Mouse (Mus musculus): ENCODE data around the gene Fgfr2. TPM values are rescaled to one million over a fixed set of nuclear protein-coding genes. Genes with fewer than 3 reads are reported as not detected.

Gene Fgfr2
- total RNA-seq, 1 experiment: 37.5 TPM

- DNase-seq (ENCODE audit: low read depth, low spot score): no peak
- H3K4me1 ChIP-seq (ENCODE audit: control insufficient read depth in 2 of 2, insufficient read depth in 2 of 2, low read length in 2 of 2, poor library complexity in 1 of 2): peaks cover 0 to 3% of the 10 kb centered on the region in 2 experiments; a peak in 1 of 4 replicates
- TF ChIP-seq ZNF384 (IDR thresholded peaks at IDR 0.05; ENCODE audit: low read depth, low read length) (no peak), HCFC1 (IDR thresholded peaks at IDR 0.05; ENCODE audit: borderline replicate concordance, insufficient read depth, low read length) (no peak), ZC3H11A (IDR thresholded peaks at IDR 0.05; ENCODE audit: borderline replicate concordance, low read depth, low read length) (no peak), CHD2 (IDR thresholded peaks at IDR 0.05; ENCODE audit: low read depth, low read length) (no peak), MAFK (IDR thresholded peaks at IDR 0.05; ENCODE audit: insufficient read depth, low read depth, low read length) (no peak)
- in situ Hi-C loops (cut with MboI; ENCODE audit: low sequenced_read_pairs in 2 of 2, unreplicated experiment in 2 of 2): no loop called here
- no peaks in the 10 kb centered on the region for H3K36me3 ChIP-seq (ENCODE audit: control insufficient read depth, insufficient read depth, low read length, poor library complexity, severe bottlenecking)
- no peaks in the 10 kb centered on the region for H3K9me3 ChIP-seq (ENCODE audit: control insufficient read depth, insufficient read depth, low read depth, low read length)
- H3K27ac ChIP-seq (ENCODE audit: insufficient read depth, low read depth, low read length, poor library complexity, severe bottlenecking): no peak overlapping the region
- H3K9ac ChIP-seq (ENCODE audit: insufficient read depth, low read depth, low read length, poor library complexity, severe bottlenecking): no peak overlapping the region
- H3K4me3 ChIP-seq (ENCODE audit: insufficient read depth in 1 of 2, low read depth in 1 of 2, low read length in 2 of 2, poor library complexity in 1 of 2, severe bottlenecking in 1 of 2): no peak overlapping the region
Observed at GRCm38 (mm10) chr7:130624299-130624698, 2498.9 kb downstream of the Fgfr2 start.

DNA sequence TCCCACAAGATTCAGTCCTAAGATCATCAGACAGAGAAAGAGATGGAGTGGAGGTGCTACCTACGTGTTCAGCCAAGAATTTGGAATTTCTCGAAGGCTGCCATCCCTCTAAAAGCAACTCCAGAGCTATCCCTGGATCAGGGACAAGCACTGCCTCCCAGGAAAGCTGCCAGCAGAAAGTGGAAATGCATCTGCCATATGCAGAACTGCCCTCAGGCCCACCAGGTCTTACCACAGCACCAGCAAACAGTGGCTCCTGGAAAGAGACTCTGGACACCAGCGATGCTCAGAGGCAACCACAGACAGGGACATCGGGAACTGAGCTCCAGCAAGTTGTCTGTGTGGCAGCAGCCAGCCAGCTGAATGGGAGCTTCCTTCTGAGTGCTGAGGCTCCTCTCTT, 2500.8 kb downstream of the Fgfr2 start:
- TF ChIP-seq ZC3H11A (IDR thresholded peaks at IDR 0.05; ENCODE audit: borderline replicate concordance, low read depth, low read length): no peak
- no peak for TF ChIP-seq MAFK (IDR thresholded peaks at IDR 0.05; ENCODE audit: insufficient read depth, low read depth, low read length)
- no peak for TF ChIP-seq ZNF384 (IDR thresholded peaks at IDR 0.05; ENCODE audit: low read depth, low read length)
- Histone ChIP-seq H3K27ac (ENCODE audit: insufficient read depth, low read depth, low read length, poor library complexity, severe bottlenecking) (no peak overlapping the region), H3K4me3 (ENCODE audit: insufficient read depth in 1 of 2, low read depth in 1 of 2, low read length in 2 of 2, poor library complexity in 1 of 2, severe bottlenecking in 1 of 2) (no peak overlapping the region), H3K36me3 (ENCODE audit: control insufficient read depth, insufficient read depth, low read length, poor library complexity, severe bottlenecking) (no peaks in the 10 kb centered on the region), H3K9me3 (ENCODE audit: control insufficient read depth, insufficient read depth, low read depth, low read length) (no peaks in the 10 kb centered on the region), H3K4me1 (ENCODE audit: control insufficient read depth in 2 of 2, insufficient read depth in 2 of 2, low read length in 2 of 2, poor library complexity in 1 of 2) (peaks cover 0 to 3% of the 10 kb centered on the region in 2 experiments; a peak in 1 of 4 replicates), H3K9ac (ENCODE audit: insufficient read depth, low read depth, low read length, poor library complexity, severe bottlenecking) (no peak overlapping the region)
- in situ Hi-C loops (cut with MboI; ENCODE audit: low sequenced_read_pairs in 2 of 2, unreplicated experiment in 2 of 2): no loop called here
- DNase-seq (ENCODE audit: low read depth, low spot score): no peak

DNA sequence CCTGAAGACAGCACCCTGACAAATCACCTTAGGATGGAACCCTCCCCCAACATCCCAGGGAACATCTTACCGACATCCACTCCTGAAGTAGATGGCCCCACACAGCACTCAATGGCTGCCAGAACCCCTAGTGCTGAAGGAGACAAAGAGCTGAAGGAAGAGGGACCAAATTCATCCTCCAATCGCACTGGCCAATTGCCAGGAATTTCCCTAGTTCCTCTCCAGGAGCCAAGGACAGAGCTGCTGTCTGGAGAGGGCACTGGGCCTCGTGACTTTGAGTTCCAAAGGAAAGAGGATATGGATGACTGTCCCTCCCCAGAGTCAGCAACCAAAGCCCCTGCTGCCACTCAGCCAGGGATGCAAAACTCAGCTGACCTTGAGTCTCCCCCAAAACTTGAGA, 2501.2 kb downstream of the Fgfr2 start:
- Histone ChIP-seq H3K9me3 (ENCODE audit: control insufficient read depth, insufficient read depth, low read depth, low read length) (no peaks in the 10 kb centered on the region), H3K4me3 (ENCODE audit: insufficient read depth in 1 of 2, low read depth in 1 of 2, low read length in 2 of 2, poor library complexity in 1 of 2, severe bottlenecking in 1 of 2) (no peak overlapping the region), H3K9ac (ENCODE audit: insufficient read depth, low read depth, low read length, poor library complexity, severe bottlenecking) (no peak overlapping the region), H3K4me1 (ENCODE audit: control insufficient read depth in 2 of 2, insufficient read depth in 2 of 2, low read length in 2 of 2, poor library complexity in 1 of 2) (peaks cover 0 to 3% of the 10 kb centered on the region in 2 experiments; a peak in 1 of 4 replicates), H3K36me3 (ENCODE audit: control insufficient read depth, insufficient read depth, low read length, poor library complexity, severe bottlenecking) (no peaks in the 10 kb centered on the region), H3K27ac (ENCODE audit: insufficient read depth, low read depth, low read length, poor library complexity, severe bottlenecking) (no peak overlapping the region)
- DNase-seq (ENCODE audit: low read depth, low spot score): no peak
- TF ChIP-seq ZC3H11A (IDR thresholded peaks at IDR 0.05; ENCODE audit: borderline replicate concordance, low read depth, low read length): no peak
- no peak for TF ChIP-seq ZNF384 (IDR thresholded peaks at IDR 0.05; ENCODE audit: low read depth, low read length)
- no peak for TF ChIP-seq HCFC1 (IDR thresholded peaks at IDR 0.05; ENCODE audit: borderline replicate concordance, insufficient read depth, low read length)
- TF ChIP-seq MAFK (IDR thresholded peaks at IDR 0.05; ENCODE audit: insufficient read depth, low read depth, low read length): no peak
- TF ChIP-seq CHD2 (IDR thresholded peaks at IDR 0.05; ENCODE audit: low read depth, low read length): no peak
- in situ Hi-C loops (cut with MboI; ENCODE audit: low sequenced_read_pairs in 2 of 2, unreplicated experiment in 2 of 2): no loop called here

- H3K9me3 ChIP-seq (ENCODE audit: control insufficient read depth, insufficient read depth, low read depth, low read length): no peaks in the 10 kb centered on the region
- in situ Hi-C loops (cut with MboI; ENCODE audit: low sequenced_read_pairs in 2 of 2, unreplicated experiment in 2 of 2): no loop called here
- no peaks in the 10 kb centered on the region for H3K36me3 ChIP-seq (ENCODE audit: control insufficient read depth, insufficient read depth, low read length, poor library complexity, severe bottlenecking)
- no peak overlapping the region for H3K4me3 ChIP-seq (ENCODE audit: insufficient read depth in 1 of 2, low read depth in 1 of 2, low read length in 2 of 2, poor library complexity in 1 of 2, severe bottlenecking in 1 of 2)
- H3K9ac ChIP-seq (ENCODE audit: insufficient read depth, low read depth, low read length, poor library complexity, severe bottlenecking): no peak overlapping the region
- peaks cover 0 to 3% of the 10 kb centered on the region in 2 experiments; a peak in 1 of 4 replicates for H3K4me1 ChIP-seq (ENCODE audit: control insufficient read depth in 2 of 2, insufficient read depth in 2 of 2, low read length in 2 of 2, poor library complexity in 1 of 2)
- no peak for DNase-seq (ENCODE audit: low read depth, low spot score)
- TF ChIP-seq MAFK (IDR thresholded peaks at IDR 0.05; ENCODE audit: insufficient read depth, low read depth, low read length) (no peak), ZNF384 (IDR thresholded peaks at IDR 0.05; ENCODE audit: low read depth, low read length) (no peak), HCFC1 (IDR thresholded peaks at IDR 0.05; ENCODE audit: borderline replicate concordance, insufficient read depth, low read length) (no peak), CHD2 (IDR thresholded peaks at IDR 0.05; ENCODE audit: low read depth, low read length) (no peak), ZC3H11A (IDR thresholded peaks at IDR 0.05; ENCODE audit: borderline replicate concordance, low read depth, low read length) (no peak)
- H3K27ac ChIP-seq (ENCODE audit: insufficient read depth, low read depth, low read length, poor library complexity, severe bottlenecking): no peak overlapping the region
Observed at GRCm38 (mm10) chr7:130621068-130621467, 2502.1 kb downstream of the Fgfr2 start.

- no peak for DNase-seq (ENCODE audit: low read depth, low spot score)
- Histone ChIP-seq H3K9ac (ENCODE audit: insufficient read depth, low read depth, low read length, poor library complexity, severe bottlenecking) (no peak overlapping the region), H3K9me3 (ENCODE audit: control insufficient read depth, insufficient read depth, low read depth, low read length) (no peaks in the 10 kb centered on the region), H3K4me3 (ENCODE audit: insufficient read depth in 1 of 2, low read depth in 1 of 2, low read length in 2 of 2, poor library complexity in 1 of 2, severe bottlenecking in 1 of 2) (no peak overlapping the region), H3K36me3 (ENCODE audit: control insufficient read depth, insufficient read depth, low read length, poor library complexity, severe bottlenecking) (no peaks in the 10 kb centered on the region), H3K27ac (ENCODE audit: insufficient read depth, low read depth, low read length, poor library complexity, severe bottlenecking) (no peak overlapping the region), H3K4me1 (ENCODE audit: control insufficient read depth in 2 of 2, insufficient read depth in 2 of 2, low read length in 2 of 2, poor library complexity in 1 of 2) (no peaks in the 10 kb centered on the region)
- in situ Hi-C loops (cut with MboI; ENCODE audit: low sequenced_read_pairs in 2 of 2, unreplicated experiment in 2 of 2): no loop called here
- TF ChIP-seq ZNF384 (IDR thresholded peaks at IDR 0.05; ENCODE audit: low read depth, low read length) (no peak), ZC3H11A (IDR thresholded peaks at IDR 0.05; ENCODE audit: borderline replicate concordance, low read depth, low read length) (no peak), HCFC1 (IDR thresholded peaks at IDR 0.05; ENCODE audit: borderline replicate concordance, insufficient read depth, low read length) (no peak), MAFK (IDR thresholded peaks at IDR 0.05; ENCODE audit: insufficient read depth, low read depth, low read length) (no peak), CHD2 (IDR thresholded peaks at IDR 0.05; ENCODE audit: low read depth, low read length) (no peak)
Observed at GRCm38 (mm10) chr7:130617591-130617990, 2505.6 kb downstream of the Fgfr2 start.
